Mouse (Mus musculus) E14TG2a.4 (cell line): ENCODE data around the gene Stxbp6.

ENCODE experiments used
- H3K27me3 ChIP-seq: 2 replicates; pipeline ENCODE4 v1.6.1; 2014; ENCODE audit warnings: low read length, control low read depth; ENCODE audit not compliant: insufficient read depth
- H3K36me3 ChIP-seq: 2 replicates; pipeline ENCODE4 v1.6.1; 2014; ENCODE audit warnings: low read length, control low read depth; ENCODE audit not compliant: insufficient read depth
- H3K4me1 ChIP-seq: replicated peaks from 2 replicates; pipeline ENCODE4 v1.6.1; 2014; ENCODE audit warnings: low read depth, low read length, control low read depth
- H3K4me3 ChIP-seq: replicated peaks from 2 replicates; pipeline ENCODE4 v1.5.1; 2014; ENCODE audit warnings: mild to moderate bottlenecking, low read length
- H3K9me3 ChIP-seq: 2 replicates; pipeline ENCODE4 v1.6.1; 2014; ENCODE audit warnings: low read length, control low read depth
- CTCF ChIP-seq: conservative IDR thresholded peaks from 2 replicates; pipeline ENCODE4 v1.5.1; 2014; ENCODE audit warnings: low read length
- NANOG ChIP-seq: IDR thresholded peaks from 2 replicates; pipeline ENCODE4 v1.6.1; 2014; ENCODE audit warnings: borderline replicate concordance, low read length, mixed read lengths
- POU5F1 ChIP-seq: IDR thresholded peaks from 2 replicates; pipeline ENCODE4 v1.6.1; 2014; ENCODE audit warnings: low read length, borderline replicate concordance

Gene Stxbp6

GRCm38 (mm10) chr12:44906001-44906400 is 168.5 kb downstream of the Stxbp6 start:
- no peaks in the 10 kb centered on the region for H3K27me3 ChIP-seq
- no peaks in the 10 kb centered on the region for H3K36me3 ChIP-seq
- no peaks in the 10 kb centered on the region for H3K9me3 ChIP-seq
- H3K4me3 ChIP-seq = no peak overlapping the region
- no peaks in the 10 kb centered on the region for H3K4me1 ChIP-seq
- TF ChIP-seq CTCF (no peak), POU5F1 (no peak), NANOG (no peak)

GRCm38 (mm10) chr12:44903205-44903732 is 171.2 kb downstream of the Stxbp6 start:
- H3K36me3 ChIP-seq = no peaks in the 10 kb centered on the region
- no peaks in the 10 kb centered on the region for H3K27me3 ChIP-seq
- H3K4me3 ChIP-seq = no peak overlapping the region
- H3K9me3 ChIP-seq = no peaks in the 10 kb centered on the region
- no peaks in the 10 kb centered on the region for H3K4me1 ChIP-seq
- TF ChIP-seq CTCF = no peak

- no peak overlapping the region for H3K4me3 ChIP-seq
- no peaks in the 10 kb centered on the region for H3K9me3 ChIP-seq
- no peaks in the 10 kb centered on the region for H3K27me3 ChIP-seq
- no peaks in the 10 kb centered on the region for H3K36me3 ChIP-seq
- TF ChIP-seq CTCF (no peak), POU5F1 (no peak), NANOG (no peak)
- H3K4me1 ChIP-seq = no peaks in the 10 kb centered on the region
These were observed 175.2 kb downstream of the Stxbp6 start for GRCm38 (mm10) chr12:44899173-44899870.

- Histone ChIP-seq H3K36me3 (no peaks in the 10 kb centered on the region), H3K27me3 (no peaks in the 10 kb centered on the region), H3K4me1 (no peaks in the 10 kb centered on the region), H3K4me3 (no peak overlapping the region), H3K9me3 (no peaks in the 10 kb centered on the region)
- TF ChIP-seq NANOG (no peak), POU5F1 (no peak), CTCF (no peak)
These were observed 178.0 kb downstream of the Stxbp6 start for GRCm38 (mm10) chr12:44896460-44896859.

- no peak overlapping the region for H3K4me3 ChIP-seq
- no peaks in the 10 kb centered on the region for H3K27me3 ChIP-seq
- no peaks in the 10 kb centered on the region for H3K36me3 ChIP-seq
- no peak for TF ChIP-seq CTCF
- no peak for TF ChIP-seq NANOG
- no peak for TF ChIP-seq POU5F1
- no peaks in the 10 kb centered on the region for H3K4me1 ChIP-seq
- no peaks in the 10 kb centered on the region for H3K9me3 ChIP-seq
These were observed 184.7 kb downstream of the Stxbp6 start for GRCm38 (mm10) chr12:44889677-44890393.

GRCm38 (mm10) chr12:44886826-44887225 is 187.7 kb downstream of the Stxbp6 start:
- Histone ChIP-seq H3K36me3 (no peaks in the 10 kb centered on the region), H3K27me3 (no peaks in the 10 kb centered on the region), H3K9me3 (no peaks in the 10 kb centered on the region), H3K4me1 (no peaks in the 10 kb centered on the region), H3K4me3 (no peak overlapping the region)
- TF ChIP-seq POU5F1 (no peak), NANOG (no peak), CTCF (no peak)

GRCm38 (mm10) chr12:44872697-44873096 is 201.8 kb downstream of the Stxbp6 start:
- no peak for TF ChIP-seq NANOG
- TF ChIP-seq POU5F1 = no peak
- TF ChIP-seq CTCF = no peak
- Histone ChIP-seq H3K9me3 (no peaks in the 10 kb centered on the region), H3K36me3 (no peaks in the 10 kb centered on the region), H3K27me3 (no peaks in the 10 kb centered on the region), H3K4me3 (no peak overlapping the region), H3K4me1 (no peaks in the 10 kb centered on the region)

- no peak for TF ChIP-seq NANOG
- TF ChIP-seq POU5F1 = no peak
- no peak for TF ChIP-seq CTCF
- Histone ChIP-seq H3K36me3 (no peaks in the 10 kb centered on the region), H3K9me3 (no peaks in the 10 kb centered on the region), H3K4me3 (no peak overlapping the region), H3K4me1 (no peaks in the 10 kb centered on the region), H3K27me3 (no peaks in the 10 kb centered on the region)
These were observed 209.1 kb downstream of the Stxbp6 start for GRCm38 (mm10) chr12:44865442-44865841.
